Comparison of ENCODE assay signal across 9 mouse cellular contexts in the genomic region with DNA sequence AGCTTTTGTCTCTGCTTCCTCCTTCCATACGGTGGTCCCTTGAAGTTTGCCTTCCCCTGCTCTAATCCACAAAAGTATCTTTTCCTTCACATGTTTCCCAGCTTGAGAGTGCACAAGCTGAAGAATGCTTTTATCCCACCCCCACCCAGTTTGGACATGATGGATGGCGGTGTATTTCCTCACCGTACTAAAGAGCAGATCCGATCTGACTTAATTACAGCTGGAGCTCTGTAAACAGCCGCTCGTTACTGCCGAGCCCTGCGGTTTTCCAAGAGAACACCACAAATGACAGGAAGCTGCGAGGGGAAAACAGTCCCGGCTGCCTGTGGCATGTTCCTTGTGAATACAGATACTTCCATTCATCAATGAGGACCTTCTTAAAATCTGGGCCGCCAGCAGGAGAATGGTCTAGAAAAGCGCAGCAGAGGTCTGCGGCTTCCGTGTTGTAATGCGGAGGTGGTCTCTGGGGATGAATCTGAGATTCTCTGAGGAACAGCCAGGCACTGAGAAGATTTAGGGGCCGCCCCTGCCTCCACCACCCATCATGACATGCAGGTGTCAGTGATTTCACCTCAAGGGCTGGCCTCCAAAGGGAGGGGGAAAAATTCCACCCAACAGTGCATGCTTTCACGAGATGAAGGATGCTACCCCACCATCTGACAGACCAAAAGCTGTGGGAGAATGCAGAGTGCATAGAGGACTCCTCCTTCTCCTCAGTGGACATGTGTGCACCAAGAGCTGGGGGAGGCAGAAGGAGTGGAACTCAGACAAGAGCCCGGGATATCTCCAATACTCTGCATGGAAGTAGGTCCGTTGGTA.
DNase-seq lines count a peak whose midpoint lies in the region; ATAC-seq lines count a peak whose summit lies in the region.
"Had no signal": no experiment of that assay in that cellular context is flagged by ENCODE, and none has a peak within 500 bp of the region (broad histone marks: within the 10 kb centered on the region; RNA-seq: fewer than 3 reads in every experiment).

No protein-coding gene starts in this region.

- H3K27ac ChIP-seq in hindbrain, embryonic 10.5 days: peak overlapping the region; percentile 50
- H3K27ac ChIP-seq in limb, embryonic 11.5 days (replicated peaks; ENCODE audit: low read depth, low read length): no peak overlapping the region
- H3K27ac ChIP-seq in neural tube, embryonic 15.5 days (replicated peaks): no peak overlapping the region

- no peaks in the 10 kb centered on the region for H3K27me3 ChIP-seq in hindbrain, embryonic 10.5 days (ENCODE audit: insufficient read depth, poor library complexity, severe bottlenecking)
- H3K27me3 ChIP-seq in limb, embryonic 11.5 days (ENCODE audit: control insufficient read depth, insufficient read depth, low read length): peaks cover 6% of the 10 kb centered on the region; the same call in 1 of the 2 replicates
- H3K27me3 ChIP-seq in neural tube, embryonic 15.5 days (replicated peaks): no peaks in the 10 kb centered on the region
- H3K27me3 ChIP-seq: Patski had no signal

- H3K9me3 ChIP-seq in hindbrain, embryonic 10.5 days: no peaks in the 10 kb centered on the region
- H3K9me3 ChIP-seq in limb, embryonic 11.5 days (ENCODE audit: control insufficient read depth, low read length): no peaks in the 10 kb centered on the region
- H3K9me3 ChIP-seq in neural tube, embryonic 15.5 days (replicated peaks): no peaks in the 10 kb centered on the region

- no peak for ATAC-seq in limb, embryonic 11.5 days (ENCODE audit: insufficient number of reproducible peaks, low FRiP score, low TSS enrichment, low read depth)
- peak; percentile 66 for ATAC-seq in neural tube, embryonic 15.5 days (ENCODE audit: low FRiP score)
- ATAC-seq: Patski had no signal

- H3K4me2 ChIP-seq in limb, embryonic 11.5 days (ENCODE audit: low read depth, severe bottlenecking): peak overlapping the region; percentile 47
- peak overlapping the region; percentile 51 for H3K4me2 ChIP-seq in neural tube, embryonic 15.5 days

- WGBS in hindbrain, embryonic 10.5 days: 51% methylated on average over 19 of the region's 19 CpGs
- 13% methylated on average over 19 of the region's 19 CpGs for WGBS in limb, embryonic 11.5 days
- 20% methylated on average over 19 of the region's 19 CpGs for WGBS in neural tube, embryonic 15.5 days

- no peak overlapping the region for H3K9ac ChIP-seq in limb, embryonic 11.5 days (ENCODE audit: low read length)
- H3K9ac ChIP-seq in neural tube, embryonic 15.5 days (replicated peaks): no peak overlapping the region

- no peaks in the 10 kb centered on the region for H3K36me3 ChIP-seq in hindbrain, embryonic 10.5 days
- no peaks in the 10 kb centered on the region for H3K36me3 ChIP-seq in limb, embryonic 11.5 days (ENCODE audit: control insufficient read depth, insufficient read depth, low read length)
- H3K36me3 ChIP-seq in neural tube, embryonic 15.5 days: no peaks in the 10 kb centered on the region

- peak; percentile 12 to 35 for DNase-seq in left cerebral cortex, postnatal 14 days (ENCODE audit: low spot score in 2 of 2)
- DNase-seq in left cerebral cortex, adult 9 months (ENCODE audit: low spot score in 2 of 2): no peak
- DNase-seq in embryo, embryonic 10.5 days (ENCODE audit: low spot score): peak; percentile 52
- DNase-seq in hindbrain, embryonic 10.5 days (ENCODE audit: low spot score): no peak
- DNase-seq in limb, embryonic 11.5 days (ENCODE audit: low spot score): peak; percentile 65
- DNase-seq in gastrocnemius, postnatal 36 days: no peak
- DNase-seq in adipocyte (ENCODE audit: low spot score): no peak

- peaks cover 26% of the 10 kb centered on the region for H3K4me1 ChIP-seq in hindbrain, embryonic 10.5 days (replicated peaks)
- H3K4me1 ChIP-seq in limb, embryonic 11.5 days (ENCODE audit: control insufficient read depth, insufficient read depth, low read length): peaks cover 5% of the 10 kb centered on the region; the same call in 1 of the 2 replicates
- peaks cover 22% of the 10 kb centered on the region for H3K4me1 ChIP-seq in neural tube, embryonic 15.5 days

- H3K4me3 ChIP-seq in hindbrain, embryonic 10.5 days: peak overlapping the region; percentile 23
- H3K4me3 ChIP-seq in limb, embryonic 11.5 days (ENCODE audit: low read depth, low read length): peak overlapping the region; percentile 13; the same call in 1 of the 2 replicates
- peak overlapping the region; percentile 8 for H3K4me3 ChIP-seq in neural tube, embryonic 15.5 days (replicated peaks)

- intact Hi-C loops in left cerebral cortex, postnatal 14 days (cut with DNase I): no loop called here
- intact Hi-C loops in gastrocnemius, postnatal 36 days (cut with DNase I): no loop called here

Comparison
In these comparisons a context has a peak if more than half of its experiments do, and no peak if none do; other contexts are left out.
1. DNase-seq: peak in left cerebral cortex, postnatal 14 days (2 of 2), embryo, embryonic 10.5 days (single experiment) and limb, embryonic 11.5 days (single experiment); none in left cerebral cortex, adult 9 months (0 of 2), hindbrain, embryonic 10.5 days (single experiment), gastrocnemius, postnatal 36 days (0 of 2) and adipocyte (single experiment).
2. Peak in every context shown above with its lines, with median percentiles within 50 percentile points of each other: H3K4me3 ChIP-seq.